Mouse (Mus musculus) CH12.LX (cell line): Measurements from ENCODE around the gene Tle1. TPM values are rescaled to one million over a fixed set of nuclear protein-coding genes. Genes with fewer than 3 reads are reported as not detected.

Source experiments
- DNase-seq: peaks from one replicate; pipeline ENCODE4 v3.0.0-alpha.2; 2013; ENCODE audit errors: extremely low read depth
- H3K27ac ChIP-seq: 2 replicates; pipeline ENCODE4 v1.5.1; 2012; ENCODE audit warnings: low read depth, mild to moderate bottlenecking, control low read depth, moderate library complexity; ENCODE audit not compliant: insufficient read depth
- H3K27me3 ChIP-seq: replicated peaks from 2 replicates; pipeline ENCODE3; 2012; ENCODE audit warnings: inconsistent platforms
- H3K36me3 ChIP-seq, 2 experiments: replicated peaks in 1 of 2; 2 replicates each; pipeline versions ENCODE3 to v1.6.1; 2012; ENCODE audit warnings: inconsistent platforms in 1 of 2, low read length in 1 of 2, mild to moderate bottlenecking in 1 of 2, mixed read lengths in 1 of 2, moderate library complexity in 1 of 2; ENCODE audit not compliant: control insufficient read depth in 1 of 2, insufficient read depth in 1 of 2
- H3K4me1 ChIP-seq, 2 experiments: 2 replicates each; pipeline ENCODE4 v1.6.1; 2012; ENCODE audit warnings: inconsistent platforms in 1 of 2, moderate library complexity in 1 of 2; ENCODE audit not compliant: insufficient read depth in 2 of 2, control insufficient read depth in 1 of 2
- H3K4me2 ChIP-seq: 2 replicates; pipeline ENCODE4 v1.6.1; 2012; ENCODE audit warnings: low read depth, mild to moderate bottlenecking, control low read depth; ENCODE audit not compliant: poor library complexity, insufficient read depth, severe bottlenecking
- H3K4me3 ChIP-seq, 3 experiments: fragments of 150-350 bp in 1 of 3; sonication (generic) in 1 of 3; replicated peaks in 1 of 3; 2 replicates each; pipeline versions ENCODE3 to v1.5.1; 2011 to 2012; ENCODE audit warnings: low read depth in 2 of 3, low read length in 2 of 3, mild to moderate bottlenecking in 2 of 3, moderate library complexity in 2 of 3, control low read depth in 1 of 3, improper control_type of control experiment in 1 of 3, inconsistent platforms in 1 of 3, mixed read lengths in 1 of 3; ENCODE audit not compliant: poor library complexity in 1 of 3
- H3K79me2 ChIP-seq: replicated peaks from 2 replicates; pipeline ENCODE4 v1.6.1; 2012; ENCODE audit warnings: mild to moderate bottlenecking, moderate library complexity; ENCODE audit not compliant: control insufficient read depth, poor library complexity, insufficient read depth, severe bottlenecking; ENCODE audit errors: extremely low read depth
- H3K9ac ChIP-seq: 2 replicates; pipeline ENCODE4 v1.6.1; 2012; ENCODE audit warnings: low read depth, mild to moderate bottlenecking, control low read depth, moderate library complexity; ENCODE audit not compliant: insufficient read depth
- H3K9me3 ChIP-seq: replicated peaks from 2 replicates; pipeline ENCODE3; 2012; ENCODE audit warnings: low read length, inconsistent platforms, mixed read lengths
- BHLHE40 ChIP-seq: IDR thresholded peaks from 2 replicates; pipeline ENCODE4 v1.6.1; 2011; ENCODE audit warnings: mild to moderate bottlenecking, low read depth, low read length, improper control_type of control experiment
- CHD1 ChIP-seq: IDR thresholded peaks from 2 replicates; pipeline ENCODE4 v1.6.1; 2012; ENCODE audit warnings: low read depth, low read length, improper control_type of control experiment, inconsistent platforms
- E2F4 ChIP-seq: IDR thresholded peaks from 2 replicates; pipeline ENCODE4 v1.6.1; 2011; ENCODE audit warnings: low read depth, low read length, improper control_type of control experiment; ENCODE audit not compliant: insufficient replicate concordance
- ELF1 ChIP-seq: IDR thresholded peaks from 2 replicates; pipeline ENCODE4 v1.6.1; 2014; ENCODE audit warnings: low read depth, mild to moderate bottlenecking, inconsistent platforms, low read length, improper control_type of control experiment
- EP300 ChIP-seq: IDR thresholded peaks from 2 replicates; pipeline ENCODE4 v1.6.1; 2011; ENCODE audit warnings: low read length, improper control_type of control experiment
- HCFC1 ChIP-seq: IDR thresholded peaks from 2 replicates; pipeline ENCODE4 v1.6.1; 2012; ENCODE audit warnings: low read depth, mild to moderate bottlenecking, inconsistent platforms, low read length, improper control_type of control experiment
- IRF4 ChIP-seq: IDR thresholded peaks from 2 replicates; pipeline ENCODE4 v1.6.1; 2014; ENCODE audit warnings: low read depth, mild to moderate bottlenecking, inconsistent platforms, low read length, improper control_type of control experiment
- KAT2A ChIP-seq: IDR thresholded peaks from 2 replicates; pipeline ENCODE4 v1.6.1; 2012; ENCODE audit warnings: low read length, improper control_type of control experiment, inconsistent platforms; ENCODE audit not compliant: insufficient replicate concordance
- MAZ ChIP-seq: IDR thresholded peaks from 2 replicates; pipeline ENCODE4 v1.6.1; 2012; ENCODE audit warnings: low read depth, mild to moderate bottlenecking, inconsistent platforms, low read length, improper control_type of control experiment, moderate library complexity
- MXI1 ChIP-seq: IDR thresholded peaks from 2 replicates; pipeline ENCODE4 v1.6.1; 2011; ENCODE audit warnings: mild to moderate bottlenecking, low read depth, low read length, improper control_type of control experiment
- MYC ChIP-seq: IDR thresholded peaks from 2 replicates; pipeline ENCODE4 v1.6.1; 2011; ENCODE audit warnings: low read depth, mild to moderate bottlenecking, improper control_type of control experiment, low read length
- NRF1 ChIP-seq: IDR thresholded peaks from 2 replicates; pipeline ENCODE4 v1.6.1; 2014; ENCODE audit warnings: low read depth, mild to moderate bottlenecking, inconsistent platforms, low read length, improper control_type of control experiment, moderate library complexity
- POLR2A ChIP-seq: IDR thresholded peaks from 2 replicates; pipeline ENCODE4 v1.6.1; 2011; ENCODE audit warnings: low read depth, mild to moderate bottlenecking, improper control_type of control experiment, low read length
- RAD21 ChIP-seq: IDR thresholded peaks from 2 replicates; pipeline ENCODE4 v1.6.1; 2011; ENCODE audit warnings: low read depth, mild to moderate bottlenecking, low read length, improper control_type of control experiment, moderate library complexity
- RCOR1 ChIP-seq: conservative IDR thresholded peaks from 2 replicates; pipeline ENCODE4 v1.6.1; 2012; ENCODE audit warnings: low read depth, mild to moderate bottlenecking, inconsistent platforms, low read length, improper control_type of control experiment
- SMC3 ChIP-seq: IDR thresholded peaks from 2 replicates; pipeline ENCODE4 v1.6.1; 2011; ENCODE audit warnings: low read depth, low read length, improper control_type of control experiment
- TBP ChIP-seq: conservative IDR thresholded peaks from 2 replicates; pipeline ENCODE4 v1.6.1; 2011; ENCODE audit warnings: low read depth, low read length, improper control_type of control experiment
- USF2 ChIP-seq: conservative IDR thresholded peaks from 2 replicates; pipeline ENCODE4 v1.6.1; 2011; ENCODE audit warnings: low read depth, low read length, improper control_type of control experiment
- ZC3H11A ChIP-seq: IDR thresholded peaks from 2 replicates; pipeline ENCODE4 v1.6.1; 2012; ENCODE audit warnings: low read depth, mild to moderate bottlenecking, inconsistent platforms, low read length, improper control_type of control experiment
- ZMIZ1 ChIP-seq: IDR thresholded peaks from 2 replicates; pipeline ENCODE4 v1.6.1; 2012; ENCODE audit warnings: low read depth, mild to moderate bottlenecking, inconsistent platforms, low read length, improper control_type of control experiment
- dilution Hi-C: fragments of 300-500 bp; cut with MboI; formaldehyde crosslinking; loops from 2 replicates; pipeline ENCODE4 v1.14.3; 2020; ENCODE audit warnings: low sequenced_read_pairs; ENCODE audit not compliant: extremely low pct_unique_long_range_greater_than_20kb, extremely low pct_ligation_motif_present
- in situ Hi-C: fragments of 300-500 bp; cut with MboI; formaldehyde crosslinking; loops from 3 replicates; pipeline ENCODE4 v1.14.3; 2019; ENCODE audit warnings: low sequenced_read_pairs, low pct_ligation_motif_present, low pct_unique_long_range_greater_than_20kb, mixed read lengths
- polyA plus RNA-seq: library from polyadenylated mRNA; unstranded; fragments of >175 nt; gene quantifications from 2 replicates; pipeline ENCODE4 v1.2.1, GENCODE M21; 2012; ENCODE audit warnings: low read depth; ENCODE audit not compliant: insufficient read length
- total RNA-seq, 2 experiments: library from RNA; depleted of rRNA; stranded (reverse); fragments of 300-350 nt in 1 of 2; fragments of >200 nt in 1 of 2; gene quantifications; 2 replicates each; pipeline ENCODE4 v1.2.3; 2012 to 2014

Tle1 gene
- total and polyA plus RNA-seq, 3 experiments = not detected

DNA sequence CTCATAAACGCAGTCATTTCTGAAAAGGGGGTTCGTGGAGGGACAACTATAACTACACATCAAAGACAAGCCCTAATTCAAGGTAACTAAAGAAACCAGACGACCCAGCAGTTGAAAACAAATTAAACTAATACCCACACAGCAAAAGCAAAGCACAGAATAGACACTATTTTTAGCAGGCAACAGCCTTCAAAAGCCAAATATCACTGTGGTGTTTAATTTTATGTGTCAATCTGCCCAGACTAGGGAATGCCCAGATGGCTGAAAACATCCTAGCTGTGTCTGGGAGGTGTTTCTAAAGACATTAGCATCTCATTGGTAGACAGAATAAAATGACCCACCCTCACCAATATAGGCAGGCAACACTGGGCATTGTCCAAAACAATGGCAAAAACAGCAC, 68.1 kb downstream of the Tle1 start:
- Histone ChIP-seq H3K4me2 (no peak overlapping the region), H3K9me3 (peaks cover 63% of the 10 kb centered on the region), H3K36me3 (no peaks in the 10 kb centered on the region), H3K4me3 (no peak overlapping the region), H3K27ac (no peak overlapping the region), H3K79me2 (no peaks in the 10 kb centered on the region), H3K27me3 (no peaks in the 10 kb centered on the region), H3K9ac (no peak overlapping the region), H3K4me1 (no peaks in the 10 kb centered on the region)
- dilution Hi-C loops = no loop called here
- TF ChIP-seq BHLHE40 (no peak), MAZ (no peak), IRF4 (no peak), RCOR1 (no peak), E2F4 (no peak), SMC3 (no peak)
- no peak for DNase-seq
- in situ Hi-C loops = no loop called here

DNA sequence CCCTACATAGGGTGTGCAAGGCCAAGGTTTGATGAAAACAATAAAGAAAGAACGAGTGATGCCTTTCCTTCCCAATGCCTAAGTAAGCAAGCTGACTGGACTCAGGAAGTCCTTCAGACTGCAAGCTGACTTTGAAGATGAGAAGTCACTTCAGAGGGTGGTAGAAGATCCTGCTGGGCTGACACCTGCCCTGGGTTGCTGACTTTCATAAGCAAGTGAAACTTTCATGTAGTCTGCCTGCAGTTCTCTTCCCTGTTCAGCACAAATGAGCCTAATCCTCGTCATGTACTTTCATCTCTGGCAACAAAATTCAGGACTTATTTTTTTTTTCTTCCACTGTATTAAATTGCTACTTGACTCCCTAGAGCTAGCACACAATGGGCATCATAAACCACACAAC, 73.1 kb downstream of the Tle1 start:
- H3K27ac ChIP-seq = no peak overlapping the region
- TF ChIP-seq MXI1 = no peak
- no peak for TF ChIP-seq TBP
- no peak for TF ChIP-seq CHD1
- TF ChIP-seq POLR2A = no peak
- TF ChIP-seq MYC = no peak
- TF ChIP-seq ZMIZ1 = no peak
- no peak for TF ChIP-seq EP300
- TF ChIP-seq, all 38 proteins: peak for 0
- H3K9me3 ChIP-seq = peaks cover 71% of the 10 kb centered on the region
- in situ Hi-C loops (no loop called here), dilution Hi-C loops (no loop called here)
- no peaks in the 10 kb centered on the region for H3K27me3 ChIP-seq
- H3K4me2 ChIP-seq = no peak overlapping the region
- H3K36me3 ChIP-seq = no peaks in the 10 kb centered on the region
- H3K4me3 ChIP-seq = no peak overlapping the region
- no peaks in the 10 kb centered on the region for H3K4me1 ChIP-seq
- no peaks in the 10 kb centered on the region for H3K79me2 ChIP-seq
- DNase-seq = no peak
- no peak overlapping the region for H3K9ac ChIP-seq

DNA sequence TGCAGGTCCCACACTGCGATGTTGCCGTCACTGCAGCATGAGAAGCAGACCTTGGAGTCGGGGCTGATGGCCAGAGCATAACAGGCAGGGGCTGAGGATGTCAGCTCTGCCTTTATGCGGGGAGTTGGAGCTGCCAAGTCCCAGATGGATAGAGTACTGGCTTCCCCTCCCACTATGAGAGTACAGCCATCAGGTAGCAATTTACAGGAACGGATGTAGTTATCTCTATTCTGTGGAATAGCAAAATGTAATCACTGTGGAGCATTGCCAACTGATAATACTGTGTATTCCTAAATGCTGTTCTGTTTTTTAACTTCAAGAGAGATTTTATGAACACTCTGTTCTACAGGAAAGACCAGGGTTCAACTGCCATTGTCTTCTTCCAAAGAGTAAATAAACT, 75.9 kb downstream of the Tle1 start:
- in situ Hi-C loops = no loop called here

More for the DNA sequence above, 75.9 kb downstream of the Tle1 start:
- Histone ChIP-seq H3K36me3 (no peaks in the 10 kb centered on the region), H3K9me3 (peaks cover 67% of the 10 kb centered on the region), H3K4me2 (no peak overlapping the region), H3K4me1 (no peaks in the 10 kb centered on the region), H3K4me3 (no peak overlapping the region), H3K27ac (no peak overlapping the region), H3K79me2 (no peaks in the 10 kb centered on the region), H3K9ac (no peak overlapping the region), H3K27me3 (no peaks in the 10 kb centered on the region)
- dilution Hi-C loops = no loop called here
- no peak for DNase-seq
- TF ChIP-seq IRF4 = no peak
- no peak for TF ChIP-seq ELF1
- no peak for TF ChIP-seq ZC3H11A
- no peak for TF ChIP-seq ZMIZ1
- TF ChIP-seq CHD1 = no peak
- TF ChIP-seq MAZ = no peak
- no peak for TF ChIP-seq USF2
- TF ChIP-seq RAD21 = no peak
- no peak for TF ChIP-seq MYC
- no peak for TF ChIP-seq KAT2A
- no peak for TF ChIP-seq MXI1
- TF ChIP-seq HCFC1 = no peak
- no peak for TF ChIP-seq NRF1
- TF ChIP-seq POLR2A = no peak
- TF ChIP-seq BHLHE40 = no peak
